Mouse (Mus musculus): Measurements from ENCODE around the gene Paf1. TPM values are rescaled to one million over a fixed set of nuclear protein-coding genes. Genes with fewer than 3 reads are reported as not detected.
"Not testable (repeated sequence)": the region's sequence is repeated elsewhere in the genome, so short reads cannot be mapped to it uniquely, and the experiment has no call there.

Gene Paf1
- polyA plus RNA-seq, 1 experiment from 2014 or later: 103 TPM

DNA sequence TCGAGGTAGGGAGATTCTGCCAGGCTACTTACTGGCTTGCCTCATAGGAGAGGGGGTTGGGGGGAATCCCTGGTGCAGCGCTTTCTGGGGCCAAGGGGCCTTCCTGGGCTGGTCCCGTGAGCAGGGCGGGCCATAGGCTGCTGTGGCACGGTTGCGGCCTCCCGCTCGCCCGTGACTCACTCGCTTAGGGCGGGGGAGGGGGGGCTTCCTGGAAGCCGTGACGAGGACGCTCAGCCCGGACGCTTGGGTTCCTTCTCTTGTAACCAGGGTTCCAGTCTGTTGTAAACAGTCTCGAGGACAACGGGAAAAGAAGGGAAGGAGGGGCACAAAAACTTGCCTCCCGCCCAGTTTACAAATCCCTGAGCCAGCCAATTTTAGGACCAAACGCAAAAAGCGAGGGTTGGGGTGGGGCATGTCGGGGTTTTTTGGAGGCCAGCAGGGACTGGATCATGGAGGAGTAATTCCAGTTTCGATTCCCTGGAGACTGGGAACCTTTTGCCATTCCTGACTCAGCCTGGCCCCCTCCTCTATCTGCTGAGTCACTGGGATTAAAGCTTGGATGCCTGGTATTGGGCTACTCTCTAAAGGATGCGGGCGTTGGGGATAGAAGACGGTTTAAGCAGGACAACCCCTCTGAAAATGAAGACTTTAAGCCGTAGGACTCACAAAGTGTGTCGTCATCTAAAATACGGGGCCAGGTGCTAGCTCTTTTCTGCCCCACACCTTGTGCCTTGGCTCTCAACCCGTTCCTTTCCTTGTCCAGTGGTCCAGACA lies 11.5 kb upstream of the Paf1 start:
- Histone ChIP-seq H3K9me3 (no peaks in the 10 kb centered on the region), H3K4me1 (replicated peaks) (peaks cover 63% of the 10 kb centered on the region), H3K27ac (replicated peaks) (peak overlapping the region; percentile 84), H3K4me3 (peak overlapping the region; percentile 24), H3K9ac (peak overlapping the region; percentile 60; the same call in 1 of the 2 replicates), H3K27me3 (peaks cover 4% of the 10 kb centered on the region; the same call in 1 of the 2 replicates), H3K4me2 (peak overlapping the region; percentile 48), H3K36me3 (peaks cover 11% of the 10 kb centered on the region)
- ATAC-seq (ENCODE audit: low read depth): no peak
- 12% methylated on average over 30 of the region's 30 CpGs for WGBS

DNA sequence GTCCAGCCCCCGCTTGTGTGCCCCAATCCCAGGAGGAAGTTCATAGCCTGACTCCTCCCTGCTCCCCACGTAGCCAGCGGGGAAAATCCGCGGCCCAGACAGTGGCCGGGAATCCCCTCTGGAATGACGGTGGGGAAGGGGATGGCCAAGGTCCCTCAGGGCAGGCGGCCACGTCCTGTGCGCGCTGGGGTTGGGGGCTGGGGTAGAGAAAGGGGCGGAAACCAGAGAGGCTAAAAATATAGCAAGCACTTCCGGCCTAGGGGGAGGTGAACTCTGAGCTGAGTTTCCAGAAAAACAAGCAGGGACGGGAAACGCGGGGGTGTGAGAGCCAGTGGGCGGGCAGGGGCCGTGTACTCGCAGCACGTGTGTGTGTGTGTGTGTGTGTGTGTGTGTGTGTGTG lies 10.8 kb upstream of the Paf1 start:
- Histone ChIP-seq H3K9me3 (no peaks in the 10 kb centered on the region), H3K4me1 (replicated peaks) (peaks cover 57% of the 10 kb centered on the region), H3K36me3 (peaks cover 13% of the 10 kb centered on the region), H3K9ac (peak overlapping the region; percentile 60; the same call in 1 of the 2 replicates), H3K27ac (replicated peaks) (peak overlapping the region; percentile 84), H3K27me3 (peaks cover 4% of the 10 kb centered on the region; the same call in 1 of the 2 replicates), H3K4me3 (peak overlapping the region; percentile 24), H3K4me2 (peak overlapping the region; percentile 48)
- no peak for ATAC-seq (ENCODE audit: low read depth)
- 10% methylated on average over 20 of the region's 20 CpGs for WGBS

DNA sequence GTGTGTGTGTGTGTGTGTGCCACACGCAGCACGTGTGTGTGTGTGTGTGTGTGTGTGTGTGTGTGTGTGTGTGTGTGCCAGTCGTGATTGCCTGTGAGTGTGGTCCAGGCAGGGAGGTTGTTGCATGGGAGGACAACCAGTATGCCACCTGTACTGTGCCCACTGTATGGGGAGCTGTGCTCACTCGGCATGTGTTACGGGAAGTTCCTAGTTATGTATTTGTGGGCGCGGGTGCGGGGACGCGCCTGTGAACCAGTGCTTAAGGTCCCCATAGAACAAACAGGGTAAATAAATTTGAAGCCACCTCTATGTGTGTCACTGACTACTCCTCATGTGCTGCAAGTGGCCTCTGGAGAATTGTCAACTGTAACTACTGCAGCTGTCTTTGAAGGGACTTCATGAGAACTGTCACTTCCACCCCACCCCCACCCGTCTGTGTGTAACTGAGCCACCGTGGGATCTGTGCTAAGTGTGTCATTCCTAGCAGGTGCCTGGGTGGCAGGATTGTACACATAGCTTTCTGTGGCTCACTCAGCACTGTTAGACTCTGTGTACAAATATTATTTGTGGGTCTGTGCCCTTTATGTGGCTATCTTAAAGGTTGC lies 10.3 kb upstream of the Paf1 start:
- H3K9ac ChIP-seq: peak overlapping the region; percentile 60; the same call in 1 of the 2 replicates
- peaks cover 52% of the 10 kb centered on the region for H3K4me1 ChIP-seq (replicated peaks)
- no peaks in the 10 kb centered on the region for H3K9me3 ChIP-seq
- peak overlapping the region; percentile 48 for H3K4me2 ChIP-seq
- H3K4me3 ChIP-seq: no peak overlapping the region
- peaks cover 15% of the 10 kb centered on the region for H3K36me3 ChIP-seq
- no peak for ATAC-seq (ENCODE audit: low read depth)
- 75% methylated on average over 9 of the region's 12 CpGs for WGBS
- H3K27ac ChIP-seq (replicated peaks): 0 out of 2 replicates have a peak overlapping the region, but pooled peaks have one; percentile 46
- H3K27me3 ChIP-seq: peaks cover 4% of the 10 kb centered on the region; the same call in 1 of the 2 replicates

DNA sequence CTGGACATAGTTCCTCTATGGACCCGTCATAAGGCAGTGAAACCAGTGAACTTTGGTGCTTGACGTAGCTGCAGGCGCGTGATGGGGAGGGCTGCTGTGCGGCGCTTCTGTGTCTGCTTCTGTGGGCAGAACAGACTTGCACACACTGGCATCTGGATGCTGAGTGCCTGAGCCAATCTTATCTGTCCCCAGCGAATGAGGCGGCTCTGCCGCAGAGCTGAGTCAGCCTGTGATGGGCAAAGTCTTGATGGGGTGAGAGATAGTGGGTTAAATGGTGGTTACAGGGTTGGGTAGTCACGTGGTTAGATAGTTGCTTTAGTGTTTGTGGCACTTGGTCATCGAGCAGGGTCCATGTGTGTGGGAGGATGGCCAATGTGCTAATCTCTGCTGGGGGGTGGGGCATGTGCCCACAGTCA lies 9.8 kb upstream of the Paf1 start:
- Histone ChIP-seq H3K27ac (replicated peaks) (peak overlapping the region; percentile 46; the same call in 1 of the 2 replicates), H3K9me3 (no peaks in the 10 kb centered on the region), H3K27me3 (peaks cover 4% of the 10 kb centered on the region; the same call in 1 of the 2 replicates), H3K36me3 (peaks cover 21% of the 10 kb centered on the region), H3K4me2 (0 out of 2 replicates have a peak overlapping the region, but pooled peaks have one; percentile 48), H3K9ac (no peak overlapping the region), H3K4me3 (no peak overlapping the region), H3K4me1 (replicated peaks) (peaks cover 47% of the 10 kb centered on the region)
- 81% methylated on average over 11 of the region's 11 CpGs for WGBS
- no peak for ATAC-seq (ENCODE audit: low read depth)

DNA sequence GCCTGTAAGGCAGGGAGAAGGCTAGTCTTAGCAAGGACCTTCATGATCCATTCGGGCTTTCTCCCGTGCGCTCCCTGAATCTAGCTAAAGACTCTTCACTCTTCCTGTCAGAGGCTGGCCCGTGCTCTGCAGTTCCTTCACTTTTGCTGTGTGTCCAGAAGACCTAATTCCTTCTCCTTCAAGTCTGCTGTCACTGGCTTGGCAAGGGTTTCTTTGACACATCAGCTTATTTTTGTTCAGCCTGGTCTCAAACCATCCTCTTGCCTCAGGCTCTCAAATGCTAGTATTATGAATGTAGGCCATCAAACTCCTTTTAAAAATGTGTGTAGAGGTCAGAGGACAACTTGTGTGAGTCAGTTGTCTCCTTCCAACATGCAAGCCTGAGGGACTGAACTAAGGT lies 9.1 kb upstream of the Paf1 start:
- ATAC-seq (ENCODE audit: low read depth): no peak
- Histone ChIP-seq H3K27me3 (peaks cover 4% of the 10 kb centered on the region; the same call in 1 of the 2 replicates), H3K36me3 (peaks cover 27% of the 10 kb centered on the region), H3K4me2 (no peak overlapping the region), H3K27ac (replicated peaks) (no peak overlapping the region), H3K9ac (no peak overlapping the region), H3K4me1 (replicated peaks) (peaks cover 41% of the 10 kb centered on the region), H3K9me3 (no peaks in the 10 kb centered on the region), H3K4me3 (no peak overlapping the region)
- WGBS: 80% methylated on average over 4 of the region's 4 CpGs

DNA sequence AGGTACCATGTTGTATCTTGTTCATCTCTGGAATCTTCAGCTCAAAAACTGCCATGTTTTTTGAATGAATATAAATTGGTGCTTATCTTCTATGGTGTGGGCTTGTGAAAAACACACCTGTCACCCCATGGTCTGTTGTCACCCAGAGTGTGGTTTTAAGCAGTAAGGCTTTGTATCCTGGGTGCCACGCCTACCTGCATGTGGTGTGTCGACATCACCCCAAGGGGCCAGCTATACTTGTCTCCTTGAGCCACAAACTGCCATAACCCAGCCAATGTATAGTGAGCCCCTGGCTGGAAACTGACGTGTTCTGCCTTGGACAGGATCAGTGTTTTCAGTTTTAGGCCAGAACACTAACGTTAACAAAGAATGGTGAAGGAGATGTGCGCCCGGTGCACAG lies 8.6 kb upstream of the Paf1 start:
- WGBS: 83% methylated on average over 6 of the region's 6 CpGs
- no peaks in the 10 kb centered on the region for H3K9me3 ChIP-seq
- H3K36me3 ChIP-seq: peaks cover 32% of the 10 kb centered on the region
- ATAC-seq (ENCODE audit: low read depth): no peak
- H3K4me3 ChIP-seq: no peak overlapping the region
- H3K27ac ChIP-seq (replicated peaks): no peak overlapping the region
- H3K27me3 ChIP-seq: peaks cover 4% of the 10 kb centered on the region; the same call in 1 of the 2 replicates
- no peak overlapping the region for H3K4me2 ChIP-seq
- no peak overlapping the region for H3K9ac ChIP-seq
- peaks cover 35% of the 10 kb centered on the region for H3K4me1 ChIP-seq (replicated peaks)

DNA sequence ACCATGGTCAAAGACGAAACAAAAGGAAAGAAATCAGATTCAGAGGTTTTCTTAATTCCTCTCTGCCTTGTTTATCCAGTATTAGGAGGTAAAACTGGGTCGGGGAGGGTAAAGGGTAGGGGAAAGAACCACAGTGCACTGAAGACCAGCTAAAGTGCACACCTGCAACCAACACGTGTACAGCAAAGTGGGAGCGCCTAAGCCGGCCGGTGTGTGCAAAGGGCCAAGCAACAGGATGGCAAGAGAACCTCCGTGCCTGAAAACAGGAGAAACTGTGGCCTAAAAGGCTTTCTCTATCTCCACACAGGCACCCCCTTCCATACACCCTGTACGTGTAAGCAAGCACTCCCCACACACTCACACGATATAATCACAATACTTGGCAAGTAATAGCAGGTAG lies 7.6 kb upstream of the Paf1 start:
- WGBS: 88% methylated on average over 9 of the region's 9 CpGs

DNA sequence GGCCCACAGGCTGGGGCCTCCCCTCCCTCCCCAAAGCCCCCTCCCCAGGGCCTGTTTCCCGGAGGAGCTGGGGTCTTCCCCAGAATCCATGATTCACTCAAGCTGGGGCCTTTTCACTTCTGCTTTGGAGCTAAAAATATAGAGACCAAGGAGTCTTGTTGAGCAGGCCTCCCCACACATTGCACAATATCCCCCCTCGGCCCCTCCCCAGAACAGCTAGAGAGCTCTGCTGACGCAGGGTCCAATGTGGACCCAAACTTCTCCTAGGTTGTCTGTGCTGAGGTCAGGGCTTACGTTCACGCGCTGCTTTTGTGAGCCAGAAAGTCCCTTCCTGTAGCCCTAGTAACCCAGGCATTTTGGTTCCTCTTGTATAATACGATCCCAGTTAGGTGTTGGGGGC lies 6.7 kb upstream of the Paf1 start:
- peaks cover 49% of the 10 kb centered on the region for H3K36me3 ChIP-seq
- no peak overlapping the region for H3K27ac ChIP-seq (replicated peaks)
- no peaks in the 10 kb centered on the region for H3K27me3 ChIP-seq
- no peak for ATAC-seq (ENCODE audit: low read depth)
- 83% methylated on average over 7 of the region's 7 CpGs for WGBS
- no peak overlapping the region for H3K4me3 ChIP-seq
- H3K4me2 ChIP-seq: no peak overlapping the region
- peak overlapping the region; percentile 26; the same call in 1 of the 2 replicates for H3K9ac ChIP-seq
- peaks cover 21% of the 10 kb centered on the region for H3K4me1 ChIP-seq (replicated peaks)
- no peaks in the 10 kb centered on the region for H3K9me3 ChIP-seq

More for the DNA sequence above, 7.6 kb upstream of the Paf1 start:
- peaks cover 29% of the 10 kb centered on the region for H3K4me1 ChIP-seq (replicated peaks)
- H3K4me2 ChIP-seq: no peak overlapping the region
- H3K4me3 ChIP-seq: no peak overlapping the region
- no peak overlapping the region for H3K27ac ChIP-seq (replicated peaks)
- ATAC-seq (ENCODE audit: low read depth): no peak
- H3K36me3 ChIP-seq: peaks cover 42% of the 10 kb centered on the region
- no peaks in the 10 kb centered on the region for H3K9me3 ChIP-seq
- H3K9ac ChIP-seq: no peak overlapping the region
- H3K27me3 ChIP-seq: peaks cover 4% of the 10 kb centered on the region; the same call in 1 of the 2 replicates

DNA sequence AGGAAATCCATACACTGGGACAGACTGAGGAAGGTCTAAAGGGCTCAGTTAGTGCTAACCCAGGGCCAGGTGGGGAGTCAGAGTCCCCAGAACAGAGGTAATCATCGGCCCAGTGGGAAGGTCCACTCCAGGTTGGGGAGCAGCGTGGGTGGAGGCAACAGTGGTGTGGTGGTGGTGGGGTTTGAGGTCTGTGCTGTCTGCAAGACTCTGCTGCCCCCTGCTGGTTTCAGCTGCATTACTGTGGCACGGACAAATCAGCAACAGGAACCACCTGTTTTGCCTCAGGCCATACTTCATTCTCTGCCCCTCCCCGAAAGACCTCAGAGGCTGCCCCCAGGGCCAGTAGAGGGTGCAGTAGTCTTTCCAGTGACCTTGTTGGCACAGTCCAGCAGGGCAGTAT lies 6.3 kb upstream of the Paf1 start:
- peaks cover 21% of the 10 kb centered on the region for H3K4me1 ChIP-seq (replicated peaks)
- H3K27ac ChIP-seq (replicated peaks): no peak overlapping the region
- H3K9me3 ChIP-seq: no peaks in the 10 kb centered on the region
- peaks cover 49% of the 10 kb centered on the region for H3K36me3 ChIP-seq
- no peak overlapping the region for H3K4me3 ChIP-seq
- H3K4me2 ChIP-seq: no peak overlapping the region
- WGBS: 25% methylated on average over 4 of the region's 4 CpGs
- ATAC-seq (ENCODE audit: low read depth): peak; percentile 34; the same call in 1 of the 2 replicates
- no peak overlapping the region for H3K9ac ChIP-seq
- H3K27me3 ChIP-seq: no peaks in the 10 kb centered on the region

DNA sequence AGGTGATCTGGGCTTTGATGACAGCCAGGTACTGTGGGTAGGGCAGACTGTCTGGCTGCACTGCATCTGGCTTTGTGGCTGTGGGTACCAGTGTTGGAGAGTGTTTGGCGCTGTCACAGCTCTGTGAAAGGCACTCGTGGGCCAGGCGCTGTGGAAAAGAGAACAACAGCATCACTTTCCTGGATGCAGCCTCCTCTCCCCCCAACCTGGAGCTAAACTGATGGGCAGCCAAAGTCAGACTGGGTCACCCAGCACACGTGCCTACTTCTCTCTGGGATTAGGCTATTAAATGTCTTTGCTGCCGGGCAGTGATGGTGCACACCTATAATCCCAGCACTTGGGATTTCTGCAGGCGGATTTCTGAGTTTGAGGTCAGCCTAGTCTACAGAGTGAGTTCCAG lies 5.9 kb upstream of the Paf1 start:
- H3K9me3 ChIP-seq; H3K27ac ChIP-seq (replicated peaks); H3K4me3 ChIP-seq; H3K9ac ChIP-seq; ATAC-seq (ENCODE audit: low read depth); H3K4me2 ChIP-seq; H3K27me3 ChIP-seq: not testable (repeated sequence)
- Histone ChIP-seq H3K36me3 (peaks cover 49% of the 10 kb centered on the region), H3K4me1 (replicated peaks) (peaks cover 21% of the 10 kb centered on the region)
- 86% methylated on average over 6 of the region's 6 CpGs for WGBS

DNA sequence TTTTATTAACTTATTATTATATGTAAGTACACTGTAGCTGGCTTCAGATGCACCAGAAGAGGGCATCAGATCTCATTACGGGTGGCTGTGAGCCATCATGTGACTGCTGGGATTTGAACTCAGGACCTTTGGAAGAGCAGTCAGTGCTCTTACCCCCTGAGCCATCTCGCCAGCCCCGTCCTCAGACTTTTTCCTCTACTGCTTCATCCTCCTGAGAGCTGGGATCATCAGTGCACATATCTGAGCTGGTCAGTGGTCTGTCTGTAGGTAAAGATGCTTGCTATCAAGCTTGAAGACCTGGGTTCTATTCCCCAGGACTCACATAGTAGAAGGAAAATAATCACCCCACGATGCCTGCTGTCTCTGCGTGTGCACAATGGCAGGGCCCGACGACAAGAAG lies 5.4 kb upstream of the Paf1 start:
- H3K4me2 ChIP-seq; ATAC-seq (ENCODE audit: low read depth); H3K4me3 ChIP-seq; H3K9me3 ChIP-seq; H3K9ac ChIP-seq; H3K27ac ChIP-seq (replicated peaks); H3K27me3 ChIP-seq: not testable (repeated sequence)
- Histone ChIP-seq H3K4me1 (replicated peaks) (peaks cover 17% of the 10 kb centered on the region), H3K36me3 (peaks cover 49% of the 10 kb centered on the region)
- 90% methylated on average over 7 of the region's 7 CpGs for WGBS

DNA sequence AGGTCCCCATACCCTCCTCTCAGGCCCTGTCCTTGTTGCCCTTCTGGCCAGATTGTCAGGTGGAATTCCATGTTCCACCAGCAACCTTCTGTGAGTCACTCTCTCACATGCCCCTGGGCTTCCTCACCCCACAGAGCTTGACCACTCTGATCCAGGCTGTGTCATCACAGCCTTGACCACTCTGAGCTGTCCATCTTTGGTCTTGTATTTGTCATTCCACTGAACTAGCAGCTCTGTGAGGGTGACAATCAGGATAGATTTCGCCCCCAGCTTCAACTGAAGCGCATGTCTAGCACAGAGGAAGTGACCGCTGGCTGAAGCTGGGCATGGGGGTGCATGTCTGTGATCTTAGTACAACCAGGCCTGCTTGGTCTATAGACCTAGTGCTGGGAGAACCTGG lies 2.4 kb upstream of the Paf1 start:
- Histone ChIP-seq H3K4me1 (replicated peaks) (peaks cover 26% of the 10 kb centered on the region), H3K27ac (replicated peaks) (no peak overlapping the region), H3K4me3 (no peak overlapping the region), H3K9ac (no peak overlapping the region), H3K36me3 (peaks cover 56% of the 10 kb centered on the region), H3K27me3 (no peaks in the 10 kb centered on the region), H3K9me3 (no peaks in the 10 kb centered on the region), H3K4me2 (no peak overlapping the region)
- WGBS: 96% methylated on average over 3 of the region's 3 CpGs
- ATAC-seq (ENCODE audit: low read depth): no peak
